Mouse (Mus musculus) megakaryocyte-erythroid progenitor cell, adult 5-6 weeks (primary cell): ENCODE data around the gene Prr23a1. TPM values are rescaled to one million over a fixed set of nuclear protein-coding genes. Genes with fewer than 3 reads are reported as not detected.

Experiments
- total RNA-seq, 2 experiments: library from RNA; stranded (forward) in 1 of 2; stranded (reverse) in 1 of 2; fragments of 200-1000, 215-1000 nt in 1 of 2; fragments of >200 nt in 1 of 2; fragmentation: Nextera tagmentation in 1 of 2; gene quantifications; 2 replicates each; pipeline ENCODE4 v1.2.3; 2014 to 2017

Gene Prr23a1
- total RNA-seq, 2 experiments from 2014 or later: not detected

Other genes starting within 250 kb of the Prr23a1 start
- gene Mrps22, start 240.8 kb upstream of the Prr23a1 start, total RNA-seq (2014; fragmentation: Nextera tagmentation): 60.0 and 61.5 TPM in 2 replicates
- 133 and 170 TPM in 2 replicates for gene Mrps22, start 240.8 kb upstream of the Prr23a1 start, total RNA-seq (2017)
- not detected in 2 replicates for gene Prr23a2, start 14.0 kb downstream of the Prr23a1 start, total RNA-seq (2014; fragmentation: Nextera tagmentation)
- gene Prr23a2, start 14.0 kb downstream of the Prr23a1 start, total RNA-seq (2017): not detected in 2 replicates
- not detected in 2 replicates for gene Prr23a3, start 22.3 kb downstream of the Prr23a1 start, total RNA-seq (2014; fragmentation: Nextera tagmentation)
- gene Prr23a3, start 22.3 kb downstream of the Prr23a1 start, total RNA-seq (2017): not detected in 2 replicates
- not detected in 2 replicates for gene 7420426K07Rik, start 60.6 kb downstream of the Prr23a1 start, total RNA-seq (2014; fragmentation: Nextera tagmentation)
- gene 7420426K07Rik, start 60.6 kb downstream of the Prr23a1 start, total RNA-seq (2017): not detected in 2 replicates
- gene Foxl2, start 112.8 kb downstream of the Prr23a1 start, total RNA-seq (2014; fragmentation: Nextera tagmentation): not detected in 2 replicates
- gene Foxl2, start 112.8 kb downstream of the Prr23a1 start, total RNA-seq (2017): not detected in 2 replicates
- gene Faim, start 143.9 kb downstream of the Prr23a1 start, total RNA-seq (2014; fragmentation: Nextera tagmentation): 27.4 and 46.4 TPM in 2 replicates
- gene Faim, start 143.9 kb downstream of the Prr23a1 start, total RNA-seq (2017): 60.5 and 144 TPM in 2 replicates
- not detected in 2 replicates for gene Gm1123, start 193.2 kb downstream of the Prr23a1 start, total RNA-seq (2014; fragmentation: Nextera tagmentation)
- not detected in 2 replicates for gene Gm1123, start 193.2 kb downstream of the Prr23a1 start, total RNA-seq (2017)